Mouse (Mus musculus): ENCODE data around the gene Dnase1. TPM values are rescaled to one million over a fixed set of nuclear protein-coding genes. Genes with fewer than 3 reads are reported as not detected.

The Dnase1 gene
- polyA plus RNA-seq, 1 experiment from 2014 or later = 6.7 TPM

GRCm38 (mm10) chr16:4027211-4027610 lies 9.5 kb upstream of the Dnase1 start:
- in situ Hi-C loops (cut with MboI; ENCODE audit: low pct_unique_long_range_greater_than_20kb) = no loop called here
- CTCF ChIA-PET = interaction anchor here (1.5 kb wide), 1 partner anchor 15 kb away, joined by 3 read pairs; no protein-coding TSS in a partner anchor
- no peak for ATAC-seq
- no peaks in the 10 kb centered on the region for H3K27me3 ChIP-seq
- no peak for TF ChIP-seq CTCF (IDR thresholded peaks at IDR 0.05)
- DNase-seq (ENCODE audit: low read depth, low spot score) = no peak
- POLR2A ChIA-PET = no interaction called here

DNA sequence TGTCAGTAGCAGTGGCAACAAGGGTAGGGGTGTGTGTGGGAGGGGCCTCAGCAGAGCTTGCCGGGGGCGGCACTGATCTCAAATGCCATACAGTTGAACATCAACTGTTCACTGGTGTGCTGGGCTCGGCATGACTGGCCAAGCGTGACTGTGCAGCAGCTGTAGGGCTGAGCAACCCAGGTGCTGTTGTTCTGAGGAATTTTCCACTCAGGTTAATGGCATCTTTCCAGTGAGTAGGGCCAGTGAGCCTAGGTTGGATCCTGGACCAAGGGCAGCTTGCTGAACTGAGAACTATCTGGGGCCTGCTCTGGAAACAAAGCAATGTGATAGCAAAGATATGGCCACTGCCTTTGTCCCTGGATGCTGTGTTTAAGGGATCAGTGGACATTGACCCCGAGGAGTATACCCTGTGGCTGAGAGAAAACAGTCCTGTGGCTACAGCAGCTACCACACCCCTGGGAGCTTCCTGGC lies 7.3 kb upstream of the Dnase1 start:
- in situ Hi-C loops (cut with MboI; ENCODE audit: low pct_unique_long_range_greater_than_20kb) = no loop called here
- ChIA-PET CTCF (interaction anchor here (1.1 to 1.2 kb wide), 2 partner anchors 9 to 25 kb away, joined by 3 read pairs; no protein-coding TSS in a partner anchor), POLR2A (interaction anchor here (1.0 to 1.9 kb wide), 3 partner anchors 9 to 26 kb away, joined by 3 to 8 read pairs (median 4); partner anchors contain the start of gene Slx4)
- DNase-seq (ENCODE audit: low read depth, low spot score) (peak; percentile 54), ATAC-seq (peak; percentile 73)
- H3K27me3 ChIP-seq = no peaks in the 10 kb centered on the region
- TF ChIP-seq CTCF (IDR thresholded peaks at IDR 0.05) = no peak

DNA sequence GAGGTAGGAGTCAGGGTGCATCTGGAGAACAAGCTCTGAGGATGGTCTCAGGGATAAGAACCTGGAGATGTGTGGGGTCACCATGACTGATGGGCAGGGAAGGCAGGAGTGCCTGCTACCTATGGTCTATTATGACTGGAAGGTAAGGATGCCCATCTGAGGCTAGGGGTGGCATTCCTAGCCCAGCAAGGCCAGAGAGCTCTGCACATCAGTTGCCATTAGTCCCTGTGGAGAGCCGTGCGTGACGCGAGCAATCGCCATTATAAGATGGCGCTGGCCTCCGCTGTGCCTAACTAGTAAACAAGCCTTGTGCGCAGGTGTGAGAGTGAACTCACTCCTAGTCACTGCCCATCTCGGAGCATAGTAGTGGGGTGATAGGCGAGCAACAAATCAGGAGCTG lies 6.2 kb upstream of the Dnase1 start:
- ChIA-PET CTCF (no interaction called here), POLR2A (interaction anchor here (1.0 to 1.9 kb wide), 2 partner anchors 9 to 27 kb away, joined by 4 to 8 read pairs; partner anchors contain the start of gene Slx4)
- no peaks in the 10 kb centered on the region for H3K27me3 ChIP-seq
- ATAC-seq (no peak), DNase-seq (ENCODE audit: low read depth, low spot score) (no peak)
- TF ChIP-seq CTCF (IDR thresholded peaks at IDR 0.05) = no peak
- in situ Hi-C loops (cut with MboI; ENCODE audit: low pct_unique_long_range_greater_than_20kb) = no loop called here

DNA sequence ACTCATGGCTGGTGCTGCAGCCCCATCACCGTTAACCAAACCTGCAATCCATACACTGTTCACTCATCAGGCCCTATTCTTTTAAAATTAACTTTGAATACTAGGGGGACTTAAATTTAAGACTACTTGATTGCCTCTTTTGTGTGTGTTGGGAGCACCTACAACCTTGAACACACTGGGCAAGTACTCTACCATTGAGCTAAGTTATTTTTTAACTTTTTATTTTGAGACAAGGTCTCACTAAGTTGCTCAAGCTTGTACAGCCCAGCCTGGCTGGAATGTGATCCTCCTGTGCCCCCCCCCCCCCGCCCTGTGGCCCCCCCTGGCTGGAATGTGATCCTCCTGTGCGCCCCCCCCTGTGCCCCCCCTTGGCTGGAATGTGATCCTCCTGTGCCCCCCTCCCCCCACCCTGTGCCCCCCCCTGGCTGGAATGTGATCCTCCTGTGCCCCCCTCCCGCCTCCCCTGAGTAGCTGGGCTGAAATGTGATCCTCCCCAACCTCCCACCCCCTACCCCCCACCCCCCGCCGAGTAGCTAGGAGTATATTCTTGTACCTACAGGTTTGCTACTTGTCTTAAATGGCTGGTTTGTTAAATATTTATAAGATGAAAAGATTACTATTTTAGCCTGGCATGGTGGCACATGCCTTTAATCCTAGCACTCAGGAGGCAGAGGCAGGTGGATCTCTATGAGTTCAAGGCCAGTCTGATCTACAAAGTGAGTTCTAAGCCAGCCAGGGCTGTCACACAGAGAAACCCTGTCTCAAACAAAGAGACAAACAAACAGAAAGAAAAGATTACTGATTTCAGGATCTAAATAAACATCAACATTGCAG lies 5.1 kb upstream of the Dnase1 start:
- ChIA-PET CTCF (interaction anchor here (1.0 to 1.3 kb wide), 2 partner anchors 29 to 44 kb away, joined by 3 read pairs; partner anchors contain the start of gene Slx4), POLR2A (no interaction called here)
- in situ Hi-C loops (cut with MboI; ENCODE audit: low pct_unique_long_range_greater_than_20kb) = no loop called here
- TF ChIP-seq CTCF (IDR thresholded peaks at IDR 0.05) = no peak
- ATAC-seq = peak; percentile 25
- DNase-seq (ENCODE audit: low read depth, low spot score) = no peak
- no peaks in the 10 kb centered on the region for H3K27me3 ChIP-seq

DNA sequence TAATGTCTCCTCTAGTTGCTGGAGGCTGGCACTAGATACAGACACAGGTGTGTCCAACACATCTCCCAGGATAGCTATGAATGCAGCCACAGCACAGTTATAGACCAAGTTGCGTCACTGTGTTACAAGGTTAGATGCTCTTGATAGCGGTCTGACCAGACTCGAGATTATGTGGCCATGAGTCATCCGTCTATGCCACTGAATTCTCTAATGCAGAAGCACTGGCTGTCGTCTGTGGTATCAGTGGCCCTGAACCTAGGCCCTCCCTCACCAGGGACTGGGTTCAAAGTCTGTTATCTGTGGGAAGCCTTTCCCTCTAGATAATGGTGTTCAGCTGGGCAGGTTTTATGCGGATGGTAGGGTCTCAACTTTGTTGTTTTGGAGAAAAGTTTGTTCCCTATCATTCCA lies 4.4 kb upstream of the Dnase1 start:
- no peaks in the 10 kb centered on the region for H3K27me3 ChIP-seq
- CTCF ChIA-PET = interaction anchor here (1.0 kb wide), 1 partner anchor 45 kb away, joined by 3 read pairs; no protein-coding TSS in a partner anchor
- POLR2A ChIA-PET = no interaction called here
- in situ Hi-C loops (cut with MboI; ENCODE audit: low pct_unique_long_range_greater_than_20kb) = no loop called here
- DNase-seq (ENCODE audit: low read depth, low spot score) = no peak
- no peak for TF ChIP-seq CTCF (IDR thresholded peaks at IDR 0.05)
- ATAC-seq = no peak

GRCm38 (mm10) chr16:4033971-4034370 lies 2.8 kb upstream of the Dnase1 start:
- ATAC-seq = no peak
- no peaks in the 10 kb centered on the region for H3K27me3 ChIP-seq
- CTCF ChIA-PET = interaction anchor here (1.5 kb wide), 1 partner anchor 22 kb away, joined by 4 read pairs; no protein-coding TSS in a partner anchor
- no peak for TF ChIP-seq CTCF (IDR thresholded peaks at IDR 0.05)
- no peak for DNase-seq (ENCODE audit: low read depth, low spot score)
- POLR2A ChIA-PET = interaction anchor here (1.2 kb wide), 1 partner anchor 8 kb away, joined by 4 read pairs; no protein-coding TSS in a partner anchor
- in situ Hi-C loops (cut with MboI; ENCODE audit: low pct_unique_long_range_greater_than_20kb) = no loop called here

DNA sequence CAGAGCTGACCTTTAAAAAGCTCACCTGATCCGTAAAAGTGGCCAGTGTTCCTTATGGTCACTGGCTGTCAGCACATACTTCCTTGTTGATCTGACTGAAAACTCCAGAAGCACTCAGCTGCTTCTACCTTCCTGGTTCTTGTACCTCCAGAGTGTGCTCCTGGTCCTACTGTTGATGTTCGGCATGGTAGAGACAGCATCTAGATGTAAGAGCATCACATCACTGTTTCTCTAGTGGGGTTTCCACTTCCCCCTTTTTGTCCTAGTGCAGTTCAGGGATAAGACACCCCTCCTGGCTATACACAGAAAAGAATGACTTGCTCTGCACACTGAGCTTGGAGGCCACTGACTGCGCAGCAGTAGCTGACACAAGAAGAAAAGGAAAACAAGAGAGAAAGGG lies 2.3 kb upstream of the Dnase1 start:
- ChIA-PET CTCF (interaction anchor here (1.3 to 1.5 kb wide), 2 partner anchors 21 to 42 kb away, joined by 3 to 4 read pairs; no protein-coding TSS in a partner anchor), POLR2A (interaction anchor here (1.2 kb wide), 1 partner anchor 9 kb away, joined by 4 read pairs; no protein-coding TSS in a partner anchor)
- no peak for ATAC-seq
- in situ Hi-C loops (cut with MboI; ENCODE audit: low pct_unique_long_range_greater_than_20kb) = no loop called here
- no peak for DNase-seq (ENCODE audit: low read depth, low spot score)
- H3K27me3 ChIP-seq = no peaks in the 10 kb centered on the region
- TF ChIP-seq CTCF (IDR thresholded peaks at IDR 0.05) = no peak

DNA sequence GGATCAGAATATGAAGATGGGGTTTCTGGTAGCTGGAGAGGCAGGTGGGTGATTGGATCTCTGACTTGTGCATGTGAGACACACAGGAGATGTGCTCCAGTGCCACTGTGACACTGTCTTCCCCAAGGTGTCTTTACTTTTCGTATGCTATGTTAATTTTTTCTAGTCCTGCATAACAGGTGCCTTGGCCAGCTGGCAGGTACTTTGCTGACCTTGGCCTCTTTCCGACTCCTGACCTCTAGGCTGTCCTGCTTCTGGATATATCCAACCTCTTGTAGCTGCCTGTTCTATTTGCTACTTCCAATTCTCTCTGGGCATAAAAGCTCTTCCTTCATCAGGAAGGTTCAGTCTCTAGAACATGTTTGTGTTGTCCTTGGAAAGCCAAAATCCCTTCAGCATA lies 1.2 kb upstream of the Dnase1 start:
- TF ChIP-seq CTCF (IDR thresholded peaks at IDR 0.05) = no peak
- no peak for ATAC-seq
- POLR2A ChIA-PET = no interaction called here
- no peak for DNase-seq (ENCODE audit: low read depth, low spot score)
- CTCF ChIA-PET = interaction anchor here (1.1 to 1.7 kb wide), 3 partner anchors 10 to 41 kb away, joined by 3 to 4 read pairs (median 3); partner anchors contain the start of gene Slx4
- in situ Hi-C loops (cut with MboI; ENCODE audit: low pct_unique_long_range_greater_than_20kb) = no loop called here
- H3K27me3 ChIP-seq = no peaks in the 10 kb centered on the region

GRCm38 (mm10) chr16:4037690-4038089 lies 948 bp downstream of the Dnase1 start:
- TF ChIP-seq CTCF (IDR thresholded peaks at IDR 0.05) = no peak
- ChIA-PET CTCF (interaction anchor here (1.3 kb wide), 1 partner anchor 20 kb away, joined by 3 read pairs; no protein-coding TSS in a partner anchor), POLR2A (no interaction called here)
- ATAC-seq (no peak), DNase-seq (ENCODE audit: low read depth, low spot score) (no peak)
- H3K27me3 ChIP-seq = no peaks in the 10 kb centered on the region
- in situ Hi-C loops (cut with MboI; ENCODE audit: low pct_unique_long_range_greater_than_20kb) = no loop called here

DNA sequence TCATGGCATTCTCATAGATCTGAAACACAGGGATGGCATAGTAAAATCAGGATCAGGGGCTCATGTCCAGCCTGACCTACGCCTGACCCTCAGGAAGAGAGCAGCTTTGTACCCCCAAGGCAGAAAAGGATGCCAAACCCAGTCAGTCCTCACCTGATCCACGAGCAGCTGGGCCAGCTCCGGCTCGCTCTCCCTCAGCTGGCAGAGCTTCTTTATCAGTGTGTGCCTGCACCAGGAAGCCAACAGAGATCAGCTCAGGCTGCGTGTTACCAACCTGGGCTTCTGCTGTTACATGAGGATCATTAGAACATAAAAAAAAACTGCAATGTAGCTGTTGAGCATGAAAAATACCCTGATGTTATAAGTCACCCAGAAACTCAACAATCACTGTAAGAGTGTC lies 3.5 kb downstream of the Dnase1 start:
- ChIA-PET CTCF (no interaction called here), POLR2A (interaction anchor here (2.5 kb wide), 1 partner anchor 11 kb away, joined by 8 read pairs; no protein-coding TSS in a partner anchor)
- no peak for DNase-seq (ENCODE audit: low read depth, low spot score)
- in situ Hi-C loops (cut with MboI; ENCODE audit: low pct_unique_long_range_greater_than_20kb) = no loop called here
- no peak for TF ChIP-seq CTCF (IDR thresholded peaks at IDR 0.05)
- no peak for ATAC-seq
- H3K27me3 ChIP-seq = no peaks in the 10 kb centered on the region

DNA sequence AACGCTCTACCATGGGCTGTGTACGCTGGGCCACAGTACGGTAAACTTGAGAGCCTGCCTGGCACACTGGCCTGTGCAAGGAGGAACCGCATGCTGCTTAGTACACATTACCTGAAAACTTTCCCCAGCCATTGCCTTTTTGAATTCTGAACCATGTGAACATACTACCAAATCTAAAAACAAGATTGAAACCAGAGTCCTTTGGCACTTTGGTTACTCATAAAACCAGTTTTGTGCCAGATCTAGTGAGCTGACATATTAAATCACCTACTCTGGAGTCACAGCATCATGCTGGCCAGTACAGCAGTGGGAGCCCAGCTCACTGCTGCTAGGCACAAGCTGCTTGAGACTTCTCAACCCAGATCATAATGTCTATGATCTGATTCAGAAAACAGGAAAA lies 4.9 kb downstream of the Dnase1 start:
- POLR2A ChIA-PET = no interaction called here
- in situ Hi-C loops (cut with MboI; ENCODE audit: low pct_unique_long_range_greater_than_20kb) = no loop called here

More for the DNA sequence above, 4.9 kb downstream of the Dnase1 start:
- DNase-seq (ENCODE audit: low read depth, low spot score) (no peak), ATAC-seq (no peak)
- H3K27me3 ChIP-seq = no peaks in the 10 kb centered on the region
- no peak for TF ChIP-seq CTCF (IDR thresholded peaks at IDR 0.05)
- CTCF ChIA-PET = interaction anchor here (0.7 kb wide), 1 partner anchor 13 kb away, joined by 4 read pairs; no protein-coding TSS in a partner anchor

All from Patski (cell line).